Mouse (Mus musculus): Measurements from ENCODE around the gene Cyp2d11.

The Cyp2d11 gene

DNA sequence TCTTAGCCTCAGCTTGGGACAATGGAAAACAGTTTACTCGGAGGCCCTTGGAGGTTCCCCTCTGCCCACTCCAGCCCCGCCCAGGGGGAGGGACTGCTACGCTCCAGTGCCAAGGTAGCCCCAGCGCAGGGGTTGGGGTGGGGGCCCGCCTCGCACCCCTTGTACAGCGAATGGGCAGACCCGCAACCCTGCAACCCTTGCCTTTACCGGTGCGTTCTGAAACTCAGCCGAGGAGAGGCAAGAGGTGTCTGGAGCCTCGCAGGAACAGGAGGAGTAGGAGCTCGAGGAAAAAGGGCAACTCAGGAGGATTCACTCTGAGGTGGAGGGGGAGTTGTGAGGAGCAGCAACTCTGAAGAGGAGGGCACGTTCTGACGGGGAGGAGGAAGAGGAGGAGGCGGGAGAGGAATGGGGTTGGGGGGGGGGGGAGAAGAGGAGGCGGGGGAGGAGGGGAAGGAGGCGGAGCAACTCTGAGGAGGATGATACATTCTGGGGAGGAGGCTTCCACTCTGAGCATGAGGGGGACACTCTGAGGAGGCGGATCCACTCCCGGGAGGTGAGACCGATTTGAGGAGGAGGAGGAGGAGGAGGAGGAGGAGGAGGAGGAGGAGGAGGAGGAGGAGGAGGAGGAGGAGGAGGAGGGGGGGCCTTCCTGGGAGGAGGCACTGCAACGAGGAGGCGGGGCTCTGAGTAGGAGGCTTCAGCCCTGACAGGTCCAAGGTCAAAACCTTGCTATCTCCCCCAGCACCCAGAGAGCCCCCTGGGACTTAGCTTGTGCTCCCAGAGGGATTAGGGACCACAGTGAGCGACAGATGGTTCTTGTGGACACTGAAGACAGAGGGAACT, 13.7 kb downstream of the Cyp2d11 start, which contains the start of gene Cyp2d22:
Cyp2d22 (minus strand) TSS at position 390 of the 843 bp plus-strand sequence.
- in situ Hi-C loops (cut with MboI, MseI), result no loop called here

DNA sequence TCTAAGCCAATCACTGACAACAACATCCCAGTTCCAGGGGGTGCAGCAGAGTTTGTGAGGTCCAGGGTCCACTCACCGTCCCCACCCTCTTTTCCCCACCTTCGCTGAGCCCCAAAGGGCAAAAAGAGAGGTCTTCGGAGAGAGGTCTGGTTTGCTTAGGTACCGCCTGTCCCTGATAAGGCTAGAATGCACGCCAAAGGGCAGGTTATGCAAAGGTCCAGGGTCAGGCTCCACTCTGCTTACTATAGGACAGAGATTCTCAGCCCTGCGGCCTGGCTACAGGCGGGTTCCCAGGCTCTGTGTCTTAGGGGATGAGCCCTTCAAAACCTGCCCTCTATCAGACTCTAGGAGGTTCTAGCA, 14.3 kb downstream of the Cyp2d11 start:
- in situ Hi-C loops (cut with MboI, MseI), result no loop called here

DNA sequence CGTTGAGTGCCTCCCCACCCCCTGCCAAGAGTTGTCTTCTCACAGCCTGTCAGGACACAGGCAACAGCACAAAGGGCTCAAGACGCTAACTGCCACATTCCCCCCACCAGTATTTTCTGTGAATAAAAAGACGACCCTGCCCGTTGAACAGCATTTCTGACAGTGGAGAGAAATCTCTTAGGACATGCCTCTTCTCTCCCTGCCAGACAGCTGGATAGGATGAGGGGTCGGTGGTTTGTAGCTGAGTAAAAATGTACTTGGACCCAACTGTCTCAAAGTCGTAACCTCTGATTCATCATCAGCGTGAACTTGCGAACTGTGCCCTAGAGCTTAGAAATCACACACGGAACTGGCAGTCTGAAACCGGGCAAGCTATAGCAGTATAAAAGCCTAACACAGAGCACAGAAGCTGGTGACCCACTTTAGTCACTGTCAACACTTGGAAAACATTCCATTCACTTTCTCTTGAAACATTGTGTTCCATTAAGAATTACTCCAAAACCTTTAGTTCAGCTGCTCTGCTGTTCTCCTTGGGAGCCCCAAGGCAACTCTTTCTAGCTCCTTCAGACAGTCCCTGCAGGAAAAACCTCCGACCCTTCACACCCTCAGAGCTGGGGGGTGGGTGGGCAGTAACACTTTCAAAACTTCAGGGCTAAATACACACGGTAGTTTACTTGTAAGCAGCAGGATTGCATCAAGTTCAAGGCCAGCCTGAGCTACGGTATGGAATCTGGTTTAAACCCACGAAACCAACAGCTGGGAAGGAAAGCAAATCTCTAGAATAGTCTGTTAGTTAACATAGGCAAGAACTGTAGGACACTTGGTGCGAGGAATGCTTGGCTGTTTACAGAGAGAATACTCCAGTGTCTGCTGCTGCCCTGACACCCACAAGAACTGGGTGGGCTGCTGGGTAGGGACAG, 15.3 kb downstream of the Cyp2d11 start:
- in situ Hi-C loops (cut with MboI, MseI), result no loop called here

DNA sequence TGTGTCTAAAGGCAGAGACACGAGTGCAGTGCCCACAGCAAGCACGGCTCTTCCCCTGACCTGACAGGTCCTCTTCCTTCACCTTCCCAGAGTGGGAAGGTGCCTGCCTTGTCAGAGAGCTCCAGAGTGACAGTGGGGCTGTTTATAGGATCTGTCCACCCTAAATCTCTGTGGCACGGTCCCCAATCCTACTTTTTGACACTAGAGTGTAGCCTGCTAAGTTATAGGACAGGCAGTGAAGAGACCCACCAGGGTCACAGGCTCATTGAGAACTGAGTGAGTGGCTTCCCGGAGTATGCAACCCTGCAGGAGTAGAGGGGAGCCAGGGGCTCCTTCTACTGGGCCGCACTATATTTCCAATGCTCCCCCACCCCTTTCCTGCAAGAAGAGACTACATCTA, 16.1 kb downstream of the Cyp2d11 start:
- in situ Hi-C loops (cut with MboI, MseI), result no loop called here

DNA sequence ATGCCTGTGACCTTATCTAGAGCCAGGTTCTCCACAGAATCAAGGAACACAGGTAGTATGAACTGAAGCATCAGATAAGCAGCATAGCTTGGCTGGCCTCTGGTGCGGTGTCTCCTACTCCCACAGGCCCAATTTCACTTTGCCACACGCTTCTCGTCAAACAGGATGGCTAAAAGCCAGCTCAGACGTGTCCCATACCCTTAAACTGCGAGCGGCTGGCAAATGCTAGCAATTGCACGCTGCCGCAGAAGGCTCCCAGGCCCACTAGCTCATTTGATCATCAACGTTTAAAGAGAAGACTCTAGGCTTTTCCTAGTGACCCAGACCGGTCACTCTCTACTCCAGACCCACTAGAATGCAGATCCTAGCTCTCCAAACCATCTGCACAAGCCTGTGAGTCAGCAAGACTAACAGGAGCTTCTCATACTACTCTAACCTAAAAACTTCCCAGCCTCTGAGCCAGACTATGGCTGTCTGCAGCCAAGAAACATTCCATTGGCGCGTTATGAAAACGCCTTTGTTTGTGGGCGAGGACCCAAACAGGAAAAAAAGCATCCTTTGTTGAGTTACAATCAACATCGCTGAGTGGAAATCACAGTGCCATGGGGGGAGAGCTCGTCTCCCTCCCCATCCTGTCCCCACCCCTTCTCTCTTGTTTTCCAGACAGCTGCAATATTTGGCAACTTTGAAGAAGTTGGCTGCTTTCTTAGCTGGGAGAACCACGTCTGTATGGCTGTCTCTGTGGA, 17.3 kb downstream of the Cyp2d11 start:
- in situ Hi-C loops (cut with MboI, MseI), result no loop called here

DNA sequence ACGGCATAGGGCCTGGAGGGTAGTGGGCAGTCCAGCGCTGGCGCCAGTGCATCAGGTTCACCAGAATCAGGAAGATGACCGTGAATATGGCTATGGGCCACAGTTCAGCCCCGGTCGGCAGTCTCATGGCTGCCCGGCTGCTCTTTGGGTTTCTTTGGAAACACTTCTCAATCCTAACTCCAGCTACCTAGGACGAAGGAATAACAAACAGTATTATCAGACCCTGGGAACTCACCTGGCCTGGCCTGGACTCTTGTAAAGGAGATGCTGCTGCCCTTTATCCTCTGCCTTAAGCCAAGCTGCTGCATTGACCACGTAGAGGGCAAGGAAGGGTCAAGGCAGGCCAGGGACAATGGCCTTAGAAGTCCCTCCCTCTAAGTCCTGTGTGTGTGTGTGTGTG, 18.0 kb downstream of the Cyp2d11 start:
- in situ Hi-C loops (cut with MboI, MseI), result no loop called here

DNA sequence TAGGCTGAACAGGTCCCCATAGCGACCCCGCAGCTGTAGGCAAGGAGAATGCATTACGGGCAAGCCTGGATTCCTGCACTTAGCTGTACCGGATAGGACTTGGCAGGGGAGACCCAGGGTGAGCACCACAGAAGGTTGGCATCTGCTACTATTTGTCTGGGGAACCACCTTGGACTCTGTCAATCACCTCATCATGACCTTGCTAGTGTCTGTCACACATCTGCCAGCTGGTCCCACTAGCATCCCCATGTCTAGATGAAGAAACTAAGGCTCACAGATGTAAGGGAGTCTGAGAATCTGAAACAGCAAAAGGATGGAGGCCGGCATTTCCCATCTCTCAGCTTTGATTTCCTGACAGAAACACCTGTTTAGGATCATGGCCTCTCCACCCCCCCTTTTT, 19.4 kb downstream of the Cyp2d11 start:
- in situ Hi-C loops (cut with MboI, MseI), result loop anchor here (25.0 kb wide), 1 partner anchor 1138 kb away; the partner anchor contains the start of gene Ttll1

DNA sequence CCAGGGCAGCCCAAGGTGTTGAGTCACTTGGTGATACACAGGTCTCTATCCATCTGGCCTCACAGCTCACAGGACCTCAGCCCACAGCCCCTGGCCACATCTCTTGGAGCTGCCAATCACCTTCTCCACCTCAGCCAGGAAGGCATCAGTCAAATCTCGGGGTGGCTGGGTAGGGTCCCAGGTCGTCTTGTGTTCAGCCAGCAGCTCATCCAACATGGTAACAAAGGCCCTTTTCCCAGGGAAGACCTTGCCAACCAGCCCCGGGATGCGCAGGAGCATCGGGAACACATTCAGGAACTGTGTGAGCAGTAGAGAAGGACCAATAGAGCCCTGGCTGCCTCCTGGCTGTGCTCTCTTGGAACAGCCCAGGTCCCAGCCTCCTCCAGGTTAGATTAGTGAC, 20.8 kb downstream of the Cyp2d11 start:
- in situ Hi-C loops (cut with MboI, MseI), result loop anchor here (25.0 kb wide), 1 partner anchor 1139 kb away; the partner anchor contains the start of gene Ttll1

DNA sequence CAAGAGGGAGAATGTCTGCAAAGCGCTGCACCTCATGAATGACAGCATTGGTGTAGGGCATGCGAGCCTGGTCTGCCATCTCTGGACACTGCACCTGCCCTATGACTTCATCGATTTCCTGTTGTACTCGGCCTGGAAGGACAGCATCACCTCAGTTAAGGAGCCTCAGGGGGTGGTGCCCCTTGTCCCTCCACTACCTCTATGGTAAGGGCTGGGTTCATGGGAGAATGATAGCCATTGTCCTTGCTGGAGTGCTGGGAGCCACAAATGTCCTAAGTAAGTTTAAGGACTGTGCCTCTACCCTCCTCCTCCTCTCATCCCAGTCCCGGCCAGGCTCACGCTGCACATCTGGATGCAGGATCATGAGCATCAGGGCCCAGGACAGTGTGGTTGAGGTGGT, 21.4 kb downstream of the Cyp2d11 start:
- in situ Hi-C loops (cut with MboI, MseI), result loop anchor here (25.0 kb wide), 1 partner anchor 1140 kb away; the partner anchor contains the start of gene Ttll1

DNA sequence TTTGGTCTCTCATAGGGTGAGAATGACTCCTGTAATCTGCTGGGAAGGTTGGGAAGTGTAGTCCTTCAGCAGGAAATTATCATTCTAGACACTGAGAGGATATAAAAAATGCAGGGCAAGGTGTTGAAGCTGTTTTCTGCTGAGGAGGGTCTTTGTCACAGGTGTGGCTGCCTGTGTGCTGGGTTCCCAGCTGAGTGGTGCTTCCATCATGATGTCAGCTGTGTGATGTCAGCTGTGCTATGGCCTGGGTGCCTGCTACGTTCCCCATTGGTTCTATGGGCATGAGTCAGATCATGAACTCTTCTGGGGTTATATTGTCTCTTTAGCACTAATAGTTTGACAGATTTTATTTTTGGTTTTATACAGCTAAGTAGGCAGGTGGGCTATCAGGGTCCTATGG, 25.0 kb downstream of the Cyp2d11 start:
- in situ Hi-C loops (cut with MboI, MseI), result loop anchor here (25.0 kb wide), 1 partner anchor 1143 kb away; the partner anchor contains the start of gene Ttll1

DNA sequence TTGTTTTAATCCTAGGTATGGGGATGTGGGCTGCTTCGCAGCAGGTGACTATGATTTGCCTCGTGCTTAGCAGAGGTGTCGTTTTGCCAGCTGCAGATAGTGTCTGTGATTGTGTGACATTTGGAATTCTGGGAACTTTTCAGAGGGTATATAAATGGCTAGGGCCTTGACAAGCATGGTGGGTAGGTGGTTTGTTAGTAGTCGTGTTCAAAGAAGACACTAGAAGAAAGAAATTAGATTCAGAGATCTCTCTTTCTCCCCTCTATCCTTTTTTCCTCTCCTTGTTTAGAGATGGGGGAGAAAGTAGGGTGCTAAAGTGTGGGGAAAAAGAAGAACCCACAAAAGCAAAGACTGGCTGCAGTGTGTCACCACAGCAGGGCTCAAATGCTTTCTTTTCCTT, 25.7 kb downstream of the Cyp2d11 start:
- in situ Hi-C loops (cut with MboI, MseI), result loop anchor here (25.0 kb wide), 1 partner anchor 1144 kb away; the partner anchor contains the start of gene Ttll1

DNA sequence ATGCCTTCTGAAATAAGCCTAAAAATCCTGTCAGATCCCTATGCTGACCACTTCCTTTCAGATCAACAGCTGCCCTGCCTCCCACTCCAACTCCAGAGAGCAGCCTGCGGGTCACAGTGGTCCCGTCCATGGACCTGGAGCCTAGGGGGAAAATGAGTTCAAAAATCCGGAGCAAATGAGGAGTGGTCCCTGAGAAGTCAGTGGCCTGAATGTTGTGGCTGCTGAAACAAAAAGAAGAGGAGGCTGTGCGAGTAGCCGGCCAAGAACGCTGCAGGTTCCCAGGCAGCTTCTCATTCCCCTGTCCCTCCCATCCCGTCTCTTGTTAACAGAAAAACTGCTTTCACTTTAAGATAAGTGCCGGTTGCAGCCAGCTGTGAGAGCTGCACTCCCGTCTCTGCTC, 29.3 kb downstream of the Cyp2d11 start:
- in situ Hi-C loops (cut with MboI, MseI), result loop anchor here (25.0 kb wide), 1 partner anchor 1148 kb away; the partner anchor contains the start of gene Ttll1

DNA sequence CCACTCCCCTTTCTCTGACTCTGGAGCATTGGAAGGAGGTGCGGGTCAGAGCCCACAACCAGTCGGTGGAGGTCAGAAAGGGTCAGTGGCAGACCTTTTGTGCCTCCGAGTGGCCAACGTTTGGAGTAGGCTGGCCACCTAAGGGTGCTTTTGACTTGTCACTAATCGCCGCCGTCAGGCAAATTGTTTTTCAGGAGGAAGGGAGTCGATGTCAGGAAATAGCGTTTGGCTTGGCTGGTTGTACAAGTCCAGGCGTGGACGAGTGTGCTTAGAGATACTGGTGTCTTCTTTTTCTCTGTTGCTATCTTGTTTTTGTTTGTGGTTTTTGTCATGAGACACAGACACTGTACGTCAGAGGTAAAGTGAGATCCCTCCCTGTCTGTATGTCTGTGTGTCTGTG, 30.0 kb downstream of the Cyp2d11 start:
- in situ Hi-C loops (cut with MboI, MseI), result loop anchor here (25.0 kb wide), 1 partner anchor 1148 kb away; the partner anchor contains the start of gene Ttll1

DNA sequence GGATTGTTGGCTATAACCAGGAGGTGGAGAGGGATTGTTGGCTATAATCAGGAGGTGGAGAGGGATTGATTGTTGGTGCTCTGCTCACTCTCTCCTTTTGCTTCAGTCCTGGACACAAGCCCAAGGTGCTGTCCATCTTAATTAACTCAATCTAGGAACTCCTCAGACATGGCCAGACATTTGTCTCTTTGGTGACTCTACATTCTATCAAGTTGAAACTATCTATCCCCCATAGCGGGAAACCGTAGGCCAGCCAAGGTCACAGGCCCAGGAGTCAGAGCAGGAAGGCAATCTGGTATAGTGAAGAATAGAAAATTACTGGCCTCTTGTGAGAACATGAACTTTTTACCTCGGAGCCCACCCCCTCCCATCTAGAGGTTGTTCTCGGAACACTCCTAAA, 31.6 kb downstream of the Cyp2d11 start:
- in situ Hi-C loops (cut with MboI, MseI), result loop anchor here (25.0 kb wide), 1 partner anchor 1150 kb away; the partner anchor contains the start of gene Ttll1

DNA sequence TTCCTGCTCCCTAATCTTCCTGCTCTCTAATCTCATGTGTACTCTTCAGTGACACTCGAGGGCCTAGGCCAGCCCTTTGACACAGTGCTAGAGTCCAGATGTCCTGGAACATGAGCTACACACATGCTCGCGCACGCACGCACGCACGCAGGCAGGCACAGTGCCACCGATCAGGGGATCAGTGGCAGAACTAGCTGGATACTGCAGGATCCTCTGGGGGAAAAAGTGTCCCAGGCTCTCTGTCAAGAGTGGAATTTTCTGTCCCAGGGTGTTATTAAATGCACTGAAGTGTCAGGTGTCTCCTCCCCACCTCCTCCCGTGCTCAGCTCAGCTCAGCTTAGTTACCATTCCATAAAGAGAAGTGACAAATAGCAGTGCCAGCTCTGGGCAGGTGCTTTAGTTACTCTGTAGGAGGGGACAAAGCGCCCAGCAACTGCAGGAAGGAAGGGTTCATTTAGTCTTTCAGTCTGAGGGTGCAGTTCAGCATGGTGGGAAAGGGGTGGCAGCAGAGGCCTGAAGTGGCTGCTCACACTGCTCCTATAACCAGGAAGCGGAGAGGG, 32.3 kb downstream of the Cyp2d11 start:
- in situ Hi-C loops (cut with MboI, MseI), result loop anchor here (25.0 kb wide), 1 partner anchor 1151 kb away; the partner anchor contains the start of gene Ttll1

DNA sequence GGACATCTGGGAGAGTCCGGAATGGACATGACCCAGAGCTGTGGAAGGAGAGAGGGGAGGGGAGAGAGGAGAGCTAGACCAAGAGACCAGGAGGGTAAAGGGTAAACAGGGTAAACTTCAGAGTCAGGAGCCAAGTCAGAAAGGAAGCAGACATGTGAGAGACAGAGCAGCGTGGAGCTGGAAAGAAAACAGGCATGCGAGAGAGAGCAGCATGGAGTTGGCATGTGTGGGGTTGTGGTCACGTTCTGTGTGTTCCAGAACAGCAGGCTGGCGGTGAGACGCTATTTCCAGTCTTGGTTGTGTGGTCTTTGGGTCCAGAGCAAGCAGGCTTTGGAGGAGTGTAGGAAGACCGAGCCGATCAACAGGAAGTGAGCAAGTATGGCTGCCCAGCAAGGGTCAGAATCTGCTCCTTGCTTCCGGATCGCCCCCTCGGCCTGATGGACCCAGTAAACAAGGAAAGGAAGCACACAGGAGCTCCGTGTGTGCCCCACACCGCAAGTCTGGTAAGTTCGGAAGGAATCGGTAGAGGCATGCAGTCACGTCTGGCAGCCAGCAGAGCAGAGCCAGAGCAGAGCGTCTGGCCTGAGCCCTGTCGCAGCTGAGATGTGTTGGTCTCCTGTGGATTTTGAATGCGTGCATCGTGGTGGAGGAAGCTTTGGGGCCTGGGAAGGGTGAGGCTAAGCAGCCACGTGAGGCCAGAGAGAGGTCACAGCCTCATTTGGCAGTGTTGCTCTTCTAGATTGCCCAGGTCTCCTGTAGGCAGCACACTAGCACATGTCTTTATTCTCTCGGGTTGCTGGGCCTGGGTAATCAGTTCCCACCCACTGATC, 35.2 kb downstream of the Cyp2d11 start:
- in situ Hi-C loops (cut with MboI, MseI), result loop anchor here (25.0 kb wide), 1 partner anchor 1154 kb away; the partner anchor contains the start of gene Ttll1

DNA sequence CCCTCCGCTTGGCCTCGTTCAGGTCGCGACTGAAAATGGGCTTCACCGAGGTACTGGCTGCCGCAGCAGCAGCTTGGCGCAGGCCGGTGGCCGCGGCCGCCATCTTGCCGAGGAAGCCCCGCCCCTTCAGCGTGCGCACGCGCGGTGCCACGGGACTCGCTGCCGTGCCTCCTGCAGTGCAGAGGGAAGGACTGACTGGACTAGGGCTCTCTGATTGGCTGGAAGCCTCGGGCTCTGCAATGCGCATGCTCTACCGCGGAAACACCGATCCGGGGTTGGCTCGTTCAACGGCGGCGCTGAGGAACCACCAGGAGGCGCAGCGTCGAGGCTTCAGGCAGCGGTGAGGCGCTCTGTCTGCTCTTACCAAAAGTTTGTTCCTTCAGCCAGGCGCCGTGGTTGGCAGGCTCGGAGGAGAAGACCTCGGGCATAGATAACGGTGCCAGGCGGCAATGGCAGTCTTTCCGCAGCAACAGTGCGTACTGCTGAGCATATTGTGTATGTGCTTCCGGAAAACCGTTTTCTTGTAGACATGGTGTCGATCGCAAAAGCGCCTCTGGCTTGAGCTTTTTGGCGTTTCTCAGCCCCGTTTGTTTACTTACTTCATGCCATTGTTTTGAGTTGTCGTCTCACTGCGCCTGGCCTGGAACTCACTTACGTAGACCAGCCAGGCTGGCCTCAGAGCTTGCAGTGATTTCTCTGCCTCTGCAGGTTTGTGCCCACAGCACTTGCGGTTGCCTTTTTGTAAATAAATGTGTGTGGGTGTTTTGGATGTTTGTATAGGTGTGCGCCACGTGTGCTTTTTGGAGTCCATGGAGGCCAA, 39.5 kb downstream of the Cyp2d11 start, which contains the start of gene Ndufa6:
Ndufa6 (minus strand) TSS at position 197 of the 820 bp plus-strand sequence.
- in situ Hi-C loops (cut with MboI, MseI), result loop anchor here (25.0 kb wide), 1 partner anchor 1158 kb away; the partner anchor contains the start of gene Ttll1

DNA sequence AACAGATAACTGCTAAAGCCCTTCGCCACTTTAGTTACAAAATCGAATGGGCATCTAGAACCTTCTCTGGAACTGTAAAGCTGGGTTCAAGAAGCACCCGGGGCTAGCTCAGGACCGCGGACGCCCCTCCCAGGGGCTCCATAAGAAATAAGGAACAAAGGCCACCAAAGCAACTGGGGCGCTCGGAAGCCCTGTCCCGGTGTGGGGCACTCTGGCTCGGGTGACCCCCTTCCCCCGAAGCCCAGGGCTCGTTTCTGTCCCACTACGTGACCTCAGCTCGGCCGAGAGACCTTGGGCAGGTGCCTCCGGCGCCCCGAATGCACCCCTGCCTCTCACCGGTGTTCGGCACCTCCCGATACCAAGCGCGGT, 40.1 kb downstream of the Cyp2d11 start:
- in situ Hi-C loops (cut with MboI, MseI), result loop anchor here (25.0 kb wide), 1 partner anchor 1159 kb away; the partner anchor contains the start of gene Ttll1

Data from regulatory T cell (primary cell).